Mouse (Mus musculus): Measurements from ENCODE around the gene Map2.

GRCm38 (mm10) chr1:66430962-66431361 is 255.9 kb downstream of the Map2 start:
- TF ChIP-seq POLR2A (IDR thresholded peaks at IDR 0.05; ENCODE audit: low read depth, low read length) (no peak), CTCF (IDR thresholded peaks at IDR 0.05; ENCODE audit: extremely low read depth, insufficient read depth, insufficient read length, insufficient replicate concordance) (no peak)
